ENCODE assay signal across 8 mouse cellular contexts in the genomic region with DNA sequence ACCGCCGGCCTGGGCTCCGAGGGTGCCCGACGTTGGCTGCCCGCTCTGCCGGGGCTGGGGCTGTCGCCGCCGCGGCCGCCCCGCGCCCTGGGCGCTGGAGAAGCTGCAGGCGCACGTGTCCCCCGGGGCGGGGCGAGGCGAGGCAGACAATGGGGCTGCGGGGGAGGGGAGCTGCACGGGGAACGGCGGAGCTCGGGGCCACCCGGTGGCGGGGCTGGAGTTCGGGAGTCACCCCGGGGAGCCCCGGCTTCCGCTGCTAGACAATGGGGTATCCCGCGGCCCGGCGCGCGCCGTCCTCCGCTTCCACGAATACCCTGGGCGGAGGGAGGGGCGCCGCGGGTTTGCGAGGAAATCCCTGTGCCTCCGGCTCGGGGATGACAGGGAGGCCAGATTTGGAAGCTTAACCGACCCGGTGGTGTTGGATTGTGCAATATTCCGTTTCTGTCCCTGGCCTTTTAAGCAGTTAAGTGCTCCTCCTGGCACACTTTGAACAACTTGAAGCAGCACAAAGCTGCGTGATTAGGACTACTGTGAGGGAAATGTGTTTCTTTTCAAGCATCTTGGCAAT. TPM values are rescaled to one million over a fixed set of nuclear protein-coding genes. Genes with fewer than 3 reads are reported as not detected.
A peak's percentile ranks its signal among the peaks of the same experiment; 100 is the strongest.
DNase-seq lines count a peak whose midpoint lies in the region; ATAC-seq and TF ChIP-seq lines count a peak whose summit lies in the region.

No protein-coding gene starts in this region.

- peaks cover 16% of the 10 kb centered on the region for H3K36me3 ChIP-seq in kidney, embryonic 14.5 days (ENCODE audit: control insufficient read depth, insufficient read depth, low read length)
- H3K36me3 ChIP-seq in forebrain, embryonic 16.5 days (ENCODE audit: control insufficient read depth, insufficient read depth) = no peaks in the 10 kb centered on the region
- no peaks in the 10 kb centered on the region for H3K36me3 ChIP-seq in midbrain, embryonic 11.5 days (ENCODE audit: control insufficient read depth, insufficient read depth, low read length)
- peaks cover under 1% of the 10 kb centered on the region for H3K36me3 ChIP-seq in stomach, embryonic 14.5 days (ENCODE audit: control insufficient read depth, insufficient read depth, low read length)

- peak overlapping the region; percentile 55 for H3K4me2 ChIP-seq in kidney, embryonic 14.5 days (replicated peaks; ENCODE audit: low read depth, low read length)
- peak overlapping the region; percentile 76 for H3K4me2 ChIP-seq in forebrain, embryonic 16.5 days (ENCODE audit: low read length)
- H3K4me2 ChIP-seq in midbrain, embryonic 11.5 days = peak overlapping the region; percentile 55
- H3K4me2 ChIP-seq in stomach, embryonic 14.5 days (replicated peaks; ENCODE audit: low read depth, low read length) = peak overlapping the region; percentile 48

- peak overlapping the region; percentile 98 for H3K27ac ChIP-seq in kidney, embryonic 14.5 days (ENCODE audit: low read depth, low read length)
- H3K27ac ChIP-seq in forebrain, embryonic 16.5 days (ENCODE audit: low read length) = peak overlapping the region; percentile 100
- peak overlapping the region; percentile 96 for H3K27ac ChIP-seq in left cerebral cortex, adult 2 months
- H3K27ac ChIP-seq in midbrain, embryonic 11.5 days (ENCODE audit: low read depth, low read length) = peak overlapping the region; percentile 99
- peak overlapping the region; percentile 99 for H3K27ac ChIP-seq in stomach, embryonic 14.5 days (ENCODE audit: low read length)

- H3K9me3 ChIP-seq in kidney, embryonic 14.5 days (ENCODE audit: control insufficient read depth, low read length) = no peaks in the 10 kb centered on the region
- H3K9me3 ChIP-seq in forebrain, embryonic 16.5 days (ENCODE audit: control insufficient read depth, low read length) = no peaks in the 10 kb centered on the region
- no peaks in the 10 kb centered on the region for H3K9me3 ChIP-seq in midbrain, embryonic 11.5 days (ENCODE audit: control insufficient read depth, low read length)
- H3K9me3 ChIP-seq in stomach, embryonic 14.5 days (ENCODE audit: control insufficient read depth, low read depth, low read length) = no peaks in the 10 kb centered on the region

- H3K4me3 ChIP-seq in kidney, embryonic 14.5 days (ENCODE audit: low read length) = peak overlapping the region; percentile 99
- H3K4me3 ChIP-seq in forebrain, embryonic 16.5 days (replicated peaks; ENCODE audit: low read length) = peak overlapping the region; percentile 94
- peak overlapping the region; percentile 88 for H3K4me3 ChIP-seq in left cerebral cortex, adult 2 months
- peak overlapping the region; percentile 100 for H3K4me3 ChIP-seq in midbrain, embryonic 11.5 days (ENCODE audit: low read depth, low read length)
- peak overlapping the region; percentile 93 for H3K4me3 ChIP-seq in stomach, embryonic 14.5 days (ENCODE audit: low read depth, low read length)

- no peak for DNase-seq in kidney, postnatal 14 days
- peak; percentile 29 for DNase-seq in c-Kit-positive CD71-positive TER-119-positive erythroid progenitor cells, embryonic 14.5 days (ENCODE audit: low spot score)
- DNase-seq in heart, postnatal 4 days = peak; percentile 93
- peak; percentile 85 for DNase-seq in left cerebral cortex, adult 2 months (ENCODE audit: extremely low spot score in 1 of 2, low spot score in 2 of 2)
- peak; percentile 97 for DNase-seq in midbrain, embryonic 11.5 days (ENCODE audit: low spot score, missing footprints)

- H3K27me3 ChIP-seq in kidney, embryonic 14.5 days (ENCODE audit: control insufficient read depth, insufficient read depth, low read length) = no peaks in the 10 kb centered on the region
- no peaks in the 10 kb centered on the region for H3K27me3 ChIP-seq in forebrain, embryonic 16.5 days (replicated peaks; ENCODE audit: control insufficient read depth, insufficient read depth, low read length)
- no peaks in the 10 kb centered on the region for H3K27me3 ChIP-seq in midbrain, embryonic 11.5 days (ENCODE audit: control insufficient read depth, insufficient read depth, low read length)
- H3K27me3 ChIP-seq in stomach, embryonic 14.5 days (ENCODE audit: control insufficient read depth, insufficient read depth, low read length) = no peaks in the 10 kb centered on the region

- intact Hi-C loops in left cerebral cortex, adult 2 months (cut with DNase I) = loop anchor here (1.0 to 2.0 kb wide), 3 partner anchors 40 to 65 kb away; a partner anchor contains a TSS

- ATAC-seq in kidney, embryonic 14.5 days (ENCODE audit: low FRiP score, low TSS enrichment) = no peak
- ATAC-seq in forebrain, embryonic 16.5 days = no peak
- no peak for ATAC-seq in midbrain, embryonic 11.5 days (ENCODE audit: low FRiP score)
- ATAC-seq in stomach, embryonic 14.5 days (ENCODE audit: insufficient number of reproducible peaks, insufficient read depth, low FRiP score, low read depth) = no peak

- peak overlapping the region; percentile 92 for H3K9ac ChIP-seq in kidney, embryonic 14.5 days (ENCODE audit: low read depth, low read length)
- H3K9ac ChIP-seq in forebrain, embryonic 16.5 days (replicated peaks; ENCODE audit: low read depth, low read length) = peak overlapping the region; percentile 98
- peak overlapping the region; percentile 91 for H3K9ac ChIP-seq in midbrain, embryonic 11.5 days (ENCODE audit: low read length)
- peak overlapping the region; percentile 87 for H3K9ac ChIP-seq in stomach, embryonic 14.5 days (replicated peaks; ENCODE audit: low read depth, low read length)

- TF ChIP-seq CTCF in left cerebral cortex, adult 2 months (IDR thresholded peaks at IDR 0.05) = no peak

- peaks cover 11% of the 10 kb centered on the region for H3K4me1 ChIP-seq in kidney, embryonic 14.5 days (ENCODE audit: control insufficient read depth, insufficient read depth, low read length)
- peaks cover 12% of the 10 kb centered on the region for H3K4me1 ChIP-seq in forebrain, embryonic 16.5 days (replicated peaks; ENCODE audit: control insufficient read depth, insufficient read depth, low read length)
- peaks cover 10% of the 10 kb centered on the region for H3K4me1 ChIP-seq in midbrain, embryonic 11.5 days (ENCODE audit: control insufficient read depth, insufficient read depth, low read length)
- H3K4me1 ChIP-seq in stomach, embryonic 14.5 days (ENCODE audit: control insufficient read depth, insufficient read depth, low read length) = peaks cover 16% of the 10 kb centered on the region; the same call in 1 of the 2 replicates

- WGBS in kidney, embryonic 14.5 days = under 1% methylated on average over 34 of the region's 52 CpGs
- under 1% methylated on average over 48 of the region's 52 CpGs for WGBS in forebrain, embryonic 16.5 days
- whole genome bisulfite sequencing in midbrain, embryonic 11.5 days = 0% methylated on average over 35 of the region's 52 CpGs
- under 1% methylated on average over 43 of the region's 52 CpGs for WGBS in stomach, embryonic 14.5 days

RNA-seq across cellular contexts. Expression of a gene that starts 0.5 kb away (rescaled TPM):
- polyA plus RNA-seq in kidney, embryonic 14.5 days (2014; fragmentation: Nextera tagmentation; extraction: Ambion mirVana) = 88.9 and 153 TPM in 2 replicates
- 122 and 136 TPM in 2 replicates for polyA plus RNA-seq in forebrain, embryonic 16.5 days (2015; fragmentation: Nextera tagmentation; extraction: Ambion mirVana)
- total RNA-seq in heart, postnatal 4 days (2021) = 100 to 1,000 TPM in 1 of 2 experiments, 10 to 100 TPM in 1; 96.9 to 107 TPM
- 10 to 100 TPM; 68.7 to 71.3 TPM for total RNA-seq in left cerebral cortex, adult 2 months (2021)
- polyA plus RNA-seq in midbrain, embryonic 11.5 days (2014; fragmentation: Nextera tagmentation; extraction: Ambion mirVana) = 132 and 142 TPM in 2 replicates
- 123 and 135 TPM in 2 replicates for polyA plus RNA-seq in stomach, embryonic 14.5 days (2014; fragmentation: Nextera tagmentation; extraction: Ambion mirVana)

RNA-seq across cellular contexts. Expression of a gene that starts 26.5 kb away (rescaled TPM):
- polyA plus RNA-seq in kidney, embryonic 14.5 days (2014; fragmentation: Nextera tagmentation; extraction: Ambion mirVana) = 0.87 and 1.3 TPM in 2 replicates
- polyA plus RNA-seq in forebrain, embryonic 16.5 days (2015; fragmentation: Nextera tagmentation; extraction: Ambion mirVana) = 1.1 and 1.4 TPM in 2 replicates
- 1 to 10 TPM in 1 of 2 experiments, under 1 TPM in 1; 0.90 to 1.3 TPM for total RNA-seq in heart, postnatal 4 days (2021)
- under 1 TPM in 1 of 2 experiments, not detected in 1; 0.84 TPM for total RNA-seq in left cerebral cortex, adult 2 months (2021)
- 0.40 and 0.52 TPM in 2 replicates for polyA plus RNA-seq in midbrain, embryonic 11.5 days (2014; fragmentation: Nextera tagmentation; extraction: Ambion mirVana)
- 0.59 and 0.73 TPM in 2 replicates for polyA plus RNA-seq in stomach, embryonic 14.5 days (2014; fragmentation: Nextera tagmentation; extraction: Ambion mirVana)

RNA-seq across cellular contexts. Expression of a gene that starts 44.2 kb away (rescaled TPM):
- polyA plus RNA-seq in kidney, embryonic 14.5 days (2014; fragmentation: Nextera tagmentation; extraction: Ambion mirVana) = 17.3 and 28.0 TPM in 2 replicates
- 28.3 and 32.2 TPM in 2 replicates for polyA plus RNA-seq in forebrain, embryonic 16.5 days (2015; fragmentation: Nextera tagmentation; extraction: Ambion mirVana)
- total RNA-seq in heart, postnatal 4 days (2021) = 10 to 100 TPM; 27.2 to 29.0 TPM
- 10 to 100 TPM; 51.7 to 59.9 TPM for total RNA-seq in left cerebral cortex, adult 2 months (2021)
- 22.8 and 23.9 TPM in 2 replicates for polyA plus RNA-seq in midbrain, embryonic 11.5 days (2014; fragmentation: Nextera tagmentation; extraction: Ambion mirVana)
- 26.1 and 31.3 TPM in 2 replicates for polyA plus RNA-seq in stomach, embryonic 14.5 days (2014; fragmentation: Nextera tagmentation; extraction: Ambion mirVana)
